In the genomic region with DNA sequence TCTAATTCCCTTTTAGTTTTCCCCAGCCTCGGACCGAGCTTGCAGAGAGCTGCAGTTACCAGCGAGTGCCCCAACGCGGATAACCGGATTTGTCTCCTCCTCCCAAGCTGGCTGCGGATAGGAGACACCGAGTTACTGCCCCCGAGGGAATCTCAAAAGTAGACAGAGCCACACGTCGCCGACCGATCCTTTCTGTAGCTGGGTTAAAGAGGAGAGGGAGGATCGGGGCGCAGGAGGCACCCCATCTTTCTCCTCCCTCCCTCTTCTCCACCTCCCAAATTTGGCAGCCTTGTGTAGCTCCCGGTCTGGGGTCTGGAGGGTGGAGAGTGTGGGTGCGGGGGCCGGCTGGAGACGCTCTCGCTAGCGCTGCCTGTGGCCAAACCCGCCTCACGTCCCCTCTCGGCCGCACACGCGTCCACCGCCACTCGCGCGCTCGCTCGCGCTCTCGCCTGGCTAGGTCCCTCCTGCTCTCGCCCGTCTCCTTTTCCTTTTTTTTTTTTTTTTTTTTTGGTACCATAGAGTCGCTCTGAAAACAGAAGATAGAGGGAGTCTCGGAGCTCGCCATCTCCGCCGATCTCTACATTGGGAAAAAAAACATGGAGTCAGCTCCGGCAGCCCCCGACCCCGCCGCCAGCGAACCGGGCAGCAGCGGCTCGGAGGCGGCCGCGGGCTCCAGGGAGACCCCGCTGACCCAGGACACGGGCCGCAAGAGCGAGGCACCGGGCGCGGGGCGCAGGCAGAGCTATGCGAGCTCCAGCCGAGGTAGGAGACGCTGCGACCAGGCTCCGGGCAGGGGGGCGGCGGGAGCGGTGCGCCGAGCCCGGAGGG, we compare ENCODE assay signal across 8 mouse cellular contexts. TPM values are rescaled to one million over a fixed set of nuclear protein-coding genes. Genes with fewer than 3 reads are reported as not detected.
DNase-seq lines count a peak whose midpoint lies in the region; ATAC-seq and TF ChIP-seq lines count a peak whose summit lies in the region.

A gene (plus strand): TSS at position 576 of the 828 bp plus-strand sequence.

- ATAC-seq in hematopoietic stem cell, adult 5-6 weeks (replicated peaks in 1 of 2; ENCODE audit: insufficient read depth in 1 of 2, low FRiP score in 2 of 2, low TSS enrichment in 1 of 2, low read depth in 1 of 2, poor library complexity in 2 of 2, severe bottlenecking in 2 of 2) = peak in 1 of 2 experiments; percentile 66; a peak in 2 of 4 replicates
- ATAC-seq in lung, embryonic 14.5 days (ENCODE audit: insufficient read depth) = peak; percentile 84

- under 1% methylated on average over 72 of the region's 72 CpGs for WGBS in lung, embryonic 14.5 days

- 0 out of 2 replicates have a peak, but pooled peaks cover 4% of the 10 kb centered on the region for H3K27me3 ChIP-seq in lung, embryonic 14.5 days (ENCODE audit: insufficient read depth, low read length)

- peak within 1 kb of the TSS; percentile 98 for H3K4me2 ChIP-seq in lung, embryonic 14.5 days

- peak within 1 kb of the TSS; percentile 94 for H3K27ac ChIP-seq in lung, embryonic 14.5 days (ENCODE audit: low read depth)

- H3K36me3 ChIP-seq in lung, embryonic 14.5 days (ENCODE audit: insufficient read depth) = no peaks in the 10 kb centered on the region

- H3K4me3 ChIP-seq in lung, embryonic 14.5 days (ENCODE audit: low read depth, low read length) = peak within 1 kb of the TSS; percentile 77

- peak; percentile 90 for DNase-seq in ZHBTc4 (ENCODE audit: low read depth, low spot score)
- DNase-seq in cerebellum, adult 9-11 months = peak; percentile 85
- peak; percentile 59 to 64 for DNase-seq in frontal cortex, postnatal 10 days (ENCODE audit: low spot score in 2 of 2)
- DNase-seq in layer of hippocampus, adult 9-11 months = peak; percentile 43
- peak; percentile 87 for DNase-seq in lung, embryonic 14.5 days
- peak; percentile 51 for DNase-seq in retina, postnatal 7 days (ENCODE audit: low read depth, low spot score)
- no peak for DNase-seq in c-Kit-positive CD71-positive TER-119-positive erythroid progenitor cells, embryonic 14.5 days (ENCODE audit: low spot score)

- TF ChIP-seq CTCF in lung, embryonic 14.5 days (IDR thresholded peaks at IDR 0.05; ENCODE audit: low read depth) = peak; percentile 43

- no peaks in the 10 kb centered on the region for H3K9me3 ChIP-seq in lung, embryonic 14.5 days (ENCODE audit: low read depth, low read length)

- H3K4me1 ChIP-seq in lung, embryonic 14.5 days (ENCODE audit: insufficient read depth) = no peaks in the 10 kb centered on the region; the same call in 1 of the 2 replicates

- H3K9ac ChIP-seq in lung, embryonic 14.5 days = peak within 1 kb of the TSS; percentile 75

RNA-seq across cellular contexts. Expression of the gene that starts here (rescaled TPM):
- total RNA-seq in hematopoietic stem cell, adult 5-6 weeks (2017) = 9.6 and 11.0 TPM in 2 replicates
- 4.3 and 5.9 TPM in 2 replicates for polyA plus RNA-seq in lung, embryonic 14.5 days (2014; fragmentation: Nextera tagmentation; extraction: Ambion mirVana)
